Mouse (Mus musculus): ENCODE measurements around the gene Gsta4.
A peak's percentile ranks its signal among the peaks of the same experiment; 100 is the strongest.

GRCm38 (mm10) chr9:78176201-78176727 is 6.3 kb upstream of the Gsta4 start:
- peak; percentile 87 for TF ChIP-seq CTCF (IDR thresholded peaks at IDR 0.05; ENCODE audit: low read depth, low read length)
- TF ChIP-seq POLR2A (IDR thresholded peaks at IDR 0.05; ENCODE audit: extremely low read depth, insufficient read depth, low read length), result no peak
